28 mouse cellular contexts compared by ENCODE assay signal in genomic region chr10:8789096-8789495, GRCm38 (mm10).
"Had no signal": no experiment of that assay in that cellular context is flagged by ENCODE, and none has a peak within 500 bp of the region (broad histone marks: within the 10 kb centered on the region; RNA-seq: fewer than 3 reads in every experiment).

No protein-coding gene starts in this region.

- DNase-seq: left cerebral cortex, postnatal 4 days; liver; liver, embryonic 13.5 days; liver, postnatal 0 days; lung, adult 18-20 months; lung, adult 2 months; lung, embryonic 14.5 days; lung, postnatal 10 days; lung, postnatal 14 days; lung, postnatal 36 days; lung, postnatal 4 days; midbrain, embryonic 14.5 days had no signal

- H3K27me3 ChIP-seq: limb, embryonic 12.5 days; limb, embryonic 13.5 days; limb, embryonic 15.5 days; liver, embryonic 12.5 days; liver, embryonic 13.5 days; liver, embryonic 15.5 days; lung, embryonic 15.5 days; megakaryocyte, embryonic 14.5 days; midbrain, embryonic 12.5 days; midbrain, embryonic 13.5 days; midbrain, embryonic 15.5 days; neural tube, embryonic 12.5 days had no signal

- H3K27ac ChIP-seq: limb, embryonic 10.5 days; limb, embryonic 12.5 days; limb, embryonic 13.5 days; limb, embryonic 15.5 days; liver, embryonic 12.5 days; liver, embryonic 13.5 days; liver, embryonic 14.5 days; liver, embryonic 15.5 days; lung, embryonic 15.5 days; macrophage; midbrain, embryonic 10.5 days; midbrain, embryonic 12.5 days; midbrain, embryonic 13.5 days; midbrain, embryonic 15.5 days; neural tube, embryonic 12.5 days had no signal

- H3K4me3 ChIP-seq: limb, embryonic 10.5 days; limb, embryonic 12.5 days; limb, embryonic 13.5 days; limb, embryonic 15.5 days; liver, embryonic 12.5 days; liver, embryonic 13.5 days; liver, embryonic 15.5 days; lung, embryonic 15.5 days; megakaryocyte, embryonic 14.5 days; midbrain, embryonic 10.5 days; midbrain, embryonic 12.5 days; midbrain, embryonic 13.5 days; midbrain, embryonic 15.5 days; myocyte; neural tube, embryonic 12.5 days had no signal

- H3K4me1 ChIP-seq: limb, embryonic 13.5 days; limb, embryonic 15.5 days; megakaryocyte, embryonic 14.5 days; midbrain, embryonic 15.5 days had no signal
